Mouse (Mus musculus) T-helper 2 cell (primary cell): ENCODE results near the gene Klhl25.

Source experiments
- in situ Hi-C: fragments of 300-600 bp; cut with MboI, MseI; formaldehyde crosslinking; loops from one replicate; pipeline ENCODE4 v1.15.1; 2025; ENCODE audit warnings: high pct_unique_total_duplicates

The Klhl25 gene

GRCm38 (mm10) chr7:75848115-75848775 lies at the start of gene Klhl25:
Gene Klhl25 (plus strand): TSS chr7:75848310.
- in situ Hi-C loops = no loop called here

GRCm38 (mm10) chr7:75800530-75800929 lies 47.6 kb upstream of the Klhl25 start:
- in situ Hi-C loops = no loop called here

GRCm38 (mm10) chr7:75801022-75801421 lies 47.1 kb upstream of the Klhl25 start:
- in situ Hi-C loops = no loop called here

GRCm38 (mm10) chr7:75801621-75802358 lies 46.3 kb upstream of the Klhl25 start:
- in situ Hi-C loops = no loop called here

GRCm38 (mm10) chr7:75802887-75803286 lies 45.2 kb upstream of the Klhl25 start:
- in situ Hi-C loops = no loop called here

- in situ Hi-C loops = no loop called here
These were observed 41.9 kb upstream of the Klhl25 start for GRCm38 (mm10) chr7:75806161-75806560.

- in situ Hi-C loops = no loop called here
These were observed 41.4 kb upstream of the Klhl25 start for GRCm38 (mm10) chr7:75806711-75807110.

- in situ Hi-C loops = no loop called here
These were observed 40.4 kb upstream of the Klhl25 start for GRCm38 (mm10) chr7:75807460-75808304.

GRCm38 (mm10) chr7:75820687-75821086 lies 27.4 kb upstream of the Klhl25 start:
- in situ Hi-C loops = loop anchor here (10.0 kb wide), 1 partner anchor 76 kb away; no protein-coding TSS in a partner anchor

GRCm38 (mm10) chr7:75822087-75822668 lies 25.9 kb upstream of the Klhl25 start:
- in situ Hi-C loops = loop anchor here (10.0 kb wide), 1 partner anchor 77 kb away; no protein-coding TSS in a partner anchor

- in situ Hi-C loops = loop anchor here (10.0 kb wide), 1 partner anchor 78 kb away; no protein-coding TSS in a partner anchor
These were observed 25.0 kb upstream of the Klhl25 start for GRCm38 (mm10) chr7:75823071-75823470.

GRCm38 (mm10) chr7:75826360-75827103 lies 21.6 kb upstream of the Klhl25 start:
- in situ Hi-C loops = loop anchor here (10.0 kb wide), 1 partner anchor 82 kb away; no protein-coding TSS in a partner anchor

GRCm38 (mm10) chr7:75827357-75827756 lies 20.8 kb upstream of the Klhl25 start:
- in situ Hi-C loops = loop anchor here (10.0 kb wide), 1 partner anchor 83 kb away; no protein-coding TSS in a partner anchor

GRCm38 (mm10) chr7:75827850-75828249 lies 20.3 kb upstream of the Klhl25 start:
- in situ Hi-C loops = loop anchor here (10.0 kb wide), 1 partner anchor 83 kb away; no protein-coding TSS in a partner anchor

GRCm38 (mm10) chr7:75828536-75828935 lies 19.6 kb upstream of the Klhl25 start:
- in situ Hi-C loops = loop anchor here (10.0 kb wide), 1 partner anchor 84 kb away; no protein-coding TSS in a partner anchor

- in situ Hi-C loops = loop anchor here (5.0 kb wide), 2 partner anchors 33 to 42 kb away; no protein-coding TSS in a partner anchor
These were observed 17.7 kb upstream of the Klhl25 start for GRCm38 (mm10) chr7:75830251-75831060.

GRCm38 (mm10) chr7:75833960-75834359 lies 14.2 kb upstream of the Klhl25 start:
- in situ Hi-C loops = loop anchor here (5.0 kb wide), 2 partner anchors 37 to 38 kb away; no protein-coding TSS in a partner anchor

GRCm38 (mm10) chr7:75834932-75835631 lies 13.0 kb upstream of the Klhl25 start:
- in situ Hi-C loops = loop anchor here (5.0 kb wide), 2 partner anchors 37 to 38 kb away; no protein-coding TSS in a partner anchor

GRCm38 (mm10) chr7:75840071-75840470 lies 8.0 kb upstream of the Klhl25 start:
- in situ Hi-C loops = no loop called here
